In genomic region chr11:75950459-75950858, GRCm38 (mm10) we compare ENCODE assay signal across 25 mouse cellular contexts. TPM values are rescaled to one million over a fixed set of nuclear protein-coding genes. Genes with fewer than 3 reads are reported as not detected.
"Had no signal": no experiment of that assay in that cellular context is flagged by ENCODE, and none has a peak within 500 bp of the region (broad histone marks: within the 10 kb centered on the region; RNA-seq: fewer than 3 reads in every experiment).

No protein-coding gene starts in this region.

- H3K4me3 ChIP-seq: heart, embryonic 13.5 days; heart, embryonic 15.5 days; hindbrain, embryonic 13.5 days; hindbrain, embryonic 15.5 days; limb, embryonic 13.5 days; limb, embryonic 15.5 days; liver, embryonic 12.5 days had no signal

- ATAC-seq: forebrain, postnatal 0 days; hindbrain, postnatal 0 days; intestine, embryonic 16.5 days; liver, embryonic 12.5 days had no signal

- H3K4me2 ChIP-seq: heart, embryonic 11.5 days; heart, embryonic 13.5 days; heart, embryonic 15.5 days; hindbrain, embryonic 13.5 days; hindbrain, embryonic 15.5 days; limb, embryonic 13.5 days; limb, embryonic 15.5 days; liver, embryonic 12.5 days had no signal

- H3K9ac ChIP-seq: forebrain, postnatal 0 days; heart, embryonic 13.5 days; heart, embryonic 15.5 days; hindbrain, embryonic 13.5 days; hindbrain, embryonic 15.5 days; limb, embryonic 13.5 days; limb, embryonic 15.5 days; liver, embryonic 12.5 days had no signal

- H3K4me1 ChIP-seq: liver, embryonic 12.5 days had no signal

- DNase-seq: forebrain, postnatal 0 days; gastrocnemius, postnatal 14 days; gastrocnemius, postnatal 36 days; heart, adult 18-20 months; heart, postnatal 14 days; heart, postnatal 36 days; kidney, adult 11 months; kidney, adult 2 months; kidney, adult 9 months; kidney, postnatal 36 days; layer of hippocampus, adult 9-11 months; layer of hippocampus, postnatal 36 days; left cerebral cortex, postnatal 4 days had no signal

- H3K36me3 ChIP-seq: heart, embryonic 13.5 days; heart, embryonic 15.5 days; hindbrain, embryonic 13.5 days; hindbrain, embryonic 15.5 days; limb, embryonic 13.5 days; limb, embryonic 15.5 days; liver, embryonic 12.5 days had no signal

- H3K9me3 ChIP-seq: heart, embryonic 13.5 days; heart, embryonic 15.5 days; hindbrain, embryonic 13.5 days; hindbrain, embryonic 15.5 days; limb, embryonic 13.5 days; limb, embryonic 15.5 days; liver, embryonic 12.5 days had no signal

- H3K27me3 ChIP-seq: heart, embryonic 13.5 days; heart, embryonic 15.5 days; hindbrain, embryonic 13.5 days; hindbrain, embryonic 15.5 days; limb, embryonic 13.5 days; limb, embryonic 15.5 days had no signal

- H3K27ac ChIP-seq: heart, embryonic 13.5 days; heart, embryonic 15.5 days; hindbrain, embryonic 13.5 days; hindbrain, embryonic 15.5 days; hindbrain, postnatal 0 days; kidney, postnatal 0 days; limb, embryonic 13.5 days; limb, embryonic 15.5 days; liver, embryonic 12.5 days had no signal

RNA-seq across cellular contexts. Expression of gene 1700016K19Rik, which starts 49.3 kb away (rescaled TPM):
- polyA plus RNA-seq: heart, embryonic 11.5 days; heart, embryonic 13.5 days; heart, postnatal 0 days; liver, embryonic 12.5 days had no signal
